Mouse (Mus musculus) MEL (cell line): ENCODE data around the gene Wdr31. TPM values are rescaled to one million over a fixed set of nuclear protein-coding genes. Genes with fewer than 3 reads are reported as not detected.

Experiments used
- DNase-seq: peaks from one replicate; pipeline ENCODE4 v3.0.0; 2011; ENCODE audit warnings: low read depth, low spot score
- H3K27ac ChIP-seq: 2 replicates; pipeline ENCODE4 v1.5.1; 2012; ENCODE audit warnings: low read depth, mild to moderate bottlenecking, control low read depth, low read length, moderate library complexity; ENCODE audit not compliant: control insufficient read depth
- H3K27me3 ChIP-seq, 2 experiments: fragments of 150-350 bp in 1 of 2; sonication (generic) in 1 of 2; 2 replicates each; pipeline ENCODE4 v1.6.1; 2012; ENCODE audit warnings: low read length in 2 of 2, mild to moderate bottlenecking in 2 of 2, improper control_type of control experiment in 1 of 2, moderate library complexity in 1 of 2; ENCODE audit not compliant: insufficient read depth in 2 of 2, control insufficient read depth in 1 of 2
- H3K36me3 ChIP-seq, 2 experiments: 2 replicates each; pipeline ENCODE4 v1.6.1; 2012 to 2014; ENCODE audit warnings: low read length in 2 of 2, improper control_type of control experiment in 1 of 2, inconsistent platforms in 1 of 2, mild to moderate bottlenecking in 1 of 2; ENCODE audit not compliant: insufficient read depth in 2 of 2, control insufficient read depth in 1 of 2
- H3K4me1 ChIP-seq, 2 experiments: fragments of 150-350 bp in 1 of 2; sonication (generic) in 1 of 2; 2 replicates each; pipeline ENCODE4 v1.6.1; 2012; ENCODE audit warnings: low read length in 2 of 2, improper control_type of control experiment in 1 of 2, mild to moderate bottlenecking in 1 of 2; ENCODE audit not compliant: insufficient read depth in 2 of 2, control insufficient read depth in 1 of 2
- H3K4me3 ChIP-seq, 2 experiments: fragments of 150-350 bp in 1 of 2; sonication (generic) in 1 of 2; 2 replicates each; pipeline ENCODE4 v1.5.1; 2012; ENCODE audit warnings: low read depth in 2 of 2, low read length in 2 of 2, mild to moderate bottlenecking in 2 of 2, moderate library complexity in 2 of 2, control low read depth in 1 of 2, improper control_type of control experiment in 1 of 2; ENCODE audit not compliant: control insufficient read depth in 1 of 2, insufficient read depth in 1 of 2
- H3K79me2 ChIP-seq: 2 replicates; pipeline ENCODE4 v1.6.1; 2012; ENCODE audit warnings: mild to moderate bottlenecking, low read length, moderate library complexity; ENCODE audit not compliant: control insufficient read depth, poor library complexity, insufficient read depth
- H3K9ac ChIP-seq: 2 replicates; pipeline ENCODE4 v1.6.1; 2012; ENCODE audit warnings: low read depth, mild to moderate bottlenecking, control low read depth, low read length, moderate library complexity; ENCODE audit not compliant: control insufficient read depth, poor library complexity, severe bottlenecking
- H3K9me3 ChIP-seq: fragments of 150-350 bp; sonication (generic); replicated peaks from 2 replicates; pipeline ENCODE4 v1.6.1; 2012; ENCODE audit warnings: mild to moderate bottlenecking, low read length, improper control_type of control experiment, moderate library complexity; ENCODE audit not compliant: insufficient read depth
- BHLHE40 ChIP-seq: IDR thresholded peaks from 2 replicates; pipeline ENCODE4 v1.6.1; 2012; ENCODE audit warnings: low read depth, mild to moderate bottlenecking, inconsistent platforms, low read length, improper control_type of control experiment, borderline replicate concordance
- CHD1 ChIP-seq: IDR thresholded peaks from 2 replicates; pipeline ENCODE4 v1.6.1; 2012; ENCODE audit warnings: low read depth, mild to moderate bottlenecking, inconsistent platforms, low read length, improper control_type of control experiment
- CTCF ChIP-seq, 3 experiments: IDR thresholded peaks in 2 of 3; conservative IDR thresholded peaks in 1 of 3; 2 replicates each; pipeline ENCODE4 v1.5.1; 2011 to 2012; ENCODE audit warnings: low read length in 3 of 3, low read depth in 2 of 3, mild to moderate bottlenecking in 2 of 3, improper control_type of control experiment in 1 of 3, inconsistent platforms in 1 of 3, mixed read lengths in 1 of 3, moderate library complexity in 1 of 3; ENCODE audit not compliant: control insufficient read depth in 1 of 3, insufficient read depth in 1 of 3, poor library complexity in 1 of 3, severe bottlenecking in 1 of 3
- ELF1 ChIP-seq: IDR thresholded peaks from 2 replicates; pipeline ENCODE4 v1.6.1; 2014; ENCODE audit warnings: low read depth, mild to moderate bottlenecking, inconsistent platforms, low read length, improper control_type of control experiment, moderate library complexity
- GABPA ChIP-seq: IDR thresholded peaks from 2 replicates; pipeline ENCODE4 v1.6.1; 2012; ENCODE audit warnings: low read depth, mild to moderate bottlenecking, inconsistent platforms, low read length, improper control_type of control experiment, moderate library complexity
- KAT2A ChIP-seq: conservative IDR thresholded peaks from 2 replicates; pipeline ENCODE4 v1.6.1; 2012; ENCODE audit warnings: low read depth, low read length, improper control_type of control experiment, inconsistent platforms
- MAFK ChIP-seq: IDR thresholded peaks from 2 replicates; pipeline ENCODE4 v1.6.1; 2011; ENCODE audit warnings: low read depth, mild to moderate bottlenecking, low read length, improper control_type of control experiment, borderline replicate concordance
- MAX ChIP-seq: IDR thresholded peaks from 2 replicates; pipeline ENCODE4 v1.6.1; 2011; ENCODE audit warnings: low read length, improper control_type of control experiment
- MEF2A ChIP-seq: IDR thresholded peaks from 2 replicates; pipeline ENCODE4 v1.6.1; 2014; ENCODE audit warnings: low read depth, mild to moderate bottlenecking, inconsistent platforms, low read length, improper control_type of control experiment; ENCODE audit not compliant: poor library complexity, insufficient replicate concordance, severe bottlenecking; ENCODE audit errors: extremely low read depth
- MXI1 ChIP-seq: IDR thresholded peaks from 2 replicates; pipeline ENCODE4 v1.6.1; 2011; ENCODE audit warnings: mild to moderate bottlenecking, low read depth, low read length, improper control_type of control experiment
- MYB ChIP-seq: IDR thresholded peaks from 2 replicates; pipeline ENCODE4 v1.6.1; 2011; ENCODE audit warnings: mild to moderate bottlenecking, low read depth, low read length, improper control_type of control experiment
- NELFE ChIP-seq: IDR thresholded peaks from 2 replicates; pipeline ENCODE4 v1.6.1; 2011; ENCODE audit warnings: low read depth, low read length, improper control_type of control experiment
- NRF1 ChIP-seq: IDR thresholded peaks from 2 replicates; pipeline ENCODE4 v1.6.1; 2014; ENCODE audit warnings: low read depth, mild to moderate bottlenecking, inconsistent platforms, low read length, improper control_type of control experiment, moderate library complexity; ENCODE audit not compliant: poor library complexity, insufficient read depth, severe bottlenecking
- POLR2AphosphoS2 ChIP-seq: IDR thresholded peaks from 2 replicates; pipeline ENCODE4 v1.6.1; 2011; ENCODE audit warnings: low read length, improper control_type of control experiment
- RCOR1 ChIP-seq: IDR thresholded peaks from 2 replicates; pipeline ENCODE4 v1.6.1; 2012; ENCODE audit warnings: low read depth, mild to moderate bottlenecking, inconsistent platforms, low read length, improper control_type of control experiment
- SIN3A ChIP-seq: IDR thresholded peaks from 2 replicates; pipeline ENCODE4 v1.6.1; 2012; ENCODE audit warnings: low read length, improper control_type of control experiment, inconsistent platforms
- SMC3 ChIP-seq: IDR thresholded peaks from 2 replicates; pipeline ENCODE4 v1.6.1; 2011; ENCODE audit warnings: low read depth, low read length, improper control_type of control experiment
- TAL1 ChIP-seq: IDR thresholded peaks from 2 replicates; pipeline ENCODE4 v1.6.1; 2012; ENCODE audit warnings: mild to moderate bottlenecking, inconsistent platforms, low read length, moderate library complexity, mixed read lengths
- TCF12 ChIP-seq: IDR thresholded peaks from 2 replicates; pipeline ENCODE4 v1.6.1; 2014; ENCODE audit warnings: low read depth, mild to moderate bottlenecking, inconsistent platforms, low read length, improper control_type of control experiment, moderate library complexity
- USF1 ChIP-seq: IDR thresholded peaks from 2 replicates; pipeline ENCODE4 v1.6.1; 2014; ENCODE audit warnings: low read depth, mild to moderate bottlenecking, inconsistent platforms, low read length, improper control_type of control experiment, moderate library complexity
- USF2 ChIP-seq, 2 experiments: IDR thresholded peaks; 2 replicates each; pipeline ENCODE4 v1.6.1; 2011 to 2012; ENCODE audit warnings: improper control_type of control experiment in 2 of 2, low read length in 2 of 2, borderline replicate concordance in 1 of 2, inconsistent platforms in 1 of 2, low read depth in 1 of 2, mild to moderate bottlenecking in 1 of 2; ENCODE audit not compliant: insufficient read depth in 1 of 2
- ZC3H11A ChIP-seq: IDR thresholded peaks from 2 replicates; pipeline ENCODE4 v1.6.1; 2012; ENCODE audit warnings: low read depth, mild to moderate bottlenecking, inconsistent platforms, low read length, improper control_type of control experiment
- ZKSCAN1 ChIP-seq: IDR thresholded peaks from 2 replicates; pipeline ENCODE4 v1.6.1; 2012; ENCODE audit warnings: low read depth, mild to moderate bottlenecking, inconsistent platforms, low read length, improper control_type of control experiment, moderate library complexity
- ZMIZ1 ChIP-seq: IDR thresholded peaks from 2 replicates; pipeline ENCODE4 v1.6.1; 2012; ENCODE audit warnings: low read depth, mild to moderate bottlenecking, inconsistent platforms, low read length, improper control_type of control experiment, moderate library complexity
- ZNF384 ChIP-seq: IDR thresholded peaks from 2 replicates; pipeline ENCODE4 v1.6.1; 2012; ENCODE audit warnings: low read depth, mild to moderate bottlenecking, inconsistent platforms, low read length, improper control_type of control experiment
- polyA plus RNA-seq, 2 experiments: library from polyadenylated mRNA; stranded (reverse) in 1 of 2; unstranded in 1 of 2; fragments of >175 nt in 1 of 2; fragments of >200 nt in 1 of 2; gene quantifications; 2 replicates each; pipeline versions ENCODE4 v1.2.1 to v1.2.4; 2012; ENCODE audit warnings: low replicate concordance in 2 of 2, low read depth in 1 of 2; ENCODE audit not compliant: insufficient read length in 2 of 2, insufficient read depth in 1 of 2, missing spikeins in 1 of 2
- total RNA-seq: library from RNA; depleted of rRNA; stranded (reverse); fragments of 300-350 nt; gene quantifications from 2 replicates; pipeline ENCODE4 v1.2.3, GENCODE M21; 2012

Gene Wdr31
- total and polyA plus RNA-seq, 3 experiments = 0.91 to 1.9 TPM; not detected in 1

DNA sequence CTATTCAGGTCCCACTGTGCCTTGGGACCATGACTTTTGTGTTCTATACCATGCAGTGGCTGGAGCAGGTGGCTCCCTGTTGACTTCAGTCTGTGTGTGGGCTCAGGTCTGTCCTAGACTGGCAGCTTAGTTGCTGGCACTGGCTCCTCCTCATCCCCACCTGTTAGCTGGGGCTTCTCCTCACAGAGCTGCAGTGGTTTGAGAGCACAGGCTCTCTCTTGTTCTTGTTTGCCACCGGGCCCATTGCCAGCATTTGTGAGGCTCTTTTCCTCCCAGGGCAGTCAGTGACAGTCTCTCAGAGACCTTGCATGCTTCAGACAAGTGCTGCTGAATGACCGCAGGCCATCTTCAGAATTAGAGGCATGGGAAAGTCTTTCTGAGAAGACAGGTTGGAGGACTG, 22.0 kb upstream of the Wdr31 start:
- no peaks in the 10 kb centered on the region for H3K79me2 ChIP-seq
- no peak overlapping the region for H3K9ac ChIP-seq
- H3K27ac ChIP-seq = no peak overlapping the region
- H3K9me3 ChIP-seq = no peaks in the 10 kb centered on the region
- peaks cover 0 to 5% of the 10 kb centered on the region in 2 experiments; a peak in 1 of 4 replicates for H3K36me3 ChIP-seq
- TF ChIP-seq ELF1 (no peak), MAX (no peak), TAL1 (no peak), GABPA (no peak), RCOR1 (no peak), SIN3A (no peak), NELFE (no peak), POLR2AphosphoS2 (no peak), ZKSCAN1 (no peak), MYB (no peak), USF2 (IDR thresholded peaks at IDR 0.05; ENCODE audit: borderline replicate concordance in 1 of 2, insufficient read depth in 1 of 2, low read depth in 1 of 2, low read length in 2 of 2) (no peak), MAFK (no peak), CHD1 (no peak), TCF12 (no peak)
- H3K27me3 ChIP-seq = no peaks in the 10 kb centered on the region; a peak in 1 of 4 replicates
- DNase-seq = no peak
- H3K4me3 ChIP-seq = no peak overlapping the region
- peaks cover 5 to 13% of the 10 kb centered on the region in 2 experiments; a peak in 3 of 4 replicates for H3K4me1 ChIP-seq

GRCm38 (mm10) chr4:62487914-62488313, 17.2 kb upstream of the Wdr31 start:
- H3K27me3 ChIP-seq = no peaks in the 10 kb centered on the region; a peak in 1 of 4 replicates
- H3K4me3 ChIP-seq = no peak overlapping the region
- no peaks in the 10 kb centered on the region for H3K79me2 ChIP-seq
- H3K9me3 ChIP-seq = no peaks in the 10 kb centered on the region
- no peak overlapping the region for H3K27ac ChIP-seq
- peaks cover 0 to 6% of the 10 kb centered on the region in 2 experiments; a peak in 2 of 4 replicates for H3K36me3 ChIP-seq
- H3K4me1 ChIP-seq = peaks cover 0 to 10% of the 10 kb centered on the region in 2 experiments; a peak in 2 of 4 replicates
- TF ChIP-seq MXI1 (no peak), KAT2A (no peak), RCOR1 (no peak), GABPA (no peak), USF1 (no peak), BHLHE40 (no peak), ZMIZ1 (no peak), TCF12 (no peak), NELFE (no peak), SMC3 (no peak), MEF2A (no peak), CTCF (IDR thresholded peaks at IDR 0.05 in 2 of 3, conservative IDR thresholded peaks at IDR 0.05 in 1 of 3; ENCODE audit: control insufficient read depth in 1 of 3, insufficient read depth in 1 of 3, low read depth in 2 of 3, low read length in 3 of 3, poor library complexity in 1 of 3, severe bottlenecking in 1 of 3) (no peak), NRF1 (no peak), ELF1 (no peak), ZNF384 (no peak), ZC3H11A (no peak)
- no peak overlapping the region for H3K9ac ChIP-seq
- no peak for DNase-seq
